Mouse (Mus musculus) forebrain, embryonic 13.5 days (tissue): ENCODE data around the gene Otx1. TPM values are rescaled to one million over a fixed set of nuclear protein-coding genes. Genes with fewer than 3 reads are reported as not detected.

Source experiments
- ATAC-seq: fragments of 200-750 bp; cut with Nextera tagmentation; 2 replicates; pipeline ENCODE4 v1.8.0; 2017
- H3K27ac ChIP-seq: fragments of 300-500 bp; sonication (generic); 2 replicates; pipeline ENCODE4 v1.5.1; 2015; ENCODE audit warnings: inconsistent platforms, mild to moderate bottlenecking, moderate library complexity
- H3K27me3 ChIP-seq: fragments of 300-500 bp; sonication (generic); 2 replicates; pipeline ENCODE4 v1.6.1; 2015; ENCODE audit warnings: mild to moderate bottlenecking, inconsistent platforms
- H3K36me3 ChIP-seq: fragments of 300-500 bp; sonication (generic); 2 replicates; pipeline ENCODE4 v1.6.1; 2015; ENCODE audit warnings: mild to moderate bottlenecking, inconsistent platforms; ENCODE audit not compliant: poor library complexity, severe bottlenecking
- H3K4me1 ChIP-seq: fragments of 300-500 bp; sonication (generic); 2 replicates; pipeline ENCODE4 v1.6.1; 2015; ENCODE audit warnings: inconsistent platforms
- H3K4me2 ChIP-seq: fragments of 300-500 bp; sonication (generic); 2 replicates; pipeline ENCODE4 v1.6.1; 2015; ENCODE audit warnings: inconsistent platforms, mild to moderate bottlenecking, moderate library complexity
- H3K4me3 ChIP-seq: fragments of 300-500 bp; sonication (generic); 2 replicates; pipeline ENCODE4 v1.5.1; 2015; ENCODE audit warnings: mild to moderate bottlenecking, inconsistent platforms
- H3K9ac ChIP-seq: fragments of 300-500 bp; sonication (generic); 2 replicates; pipeline ENCODE4 v1.6.1; 2015; ENCODE audit warnings: mild to moderate bottlenecking, inconsistent platforms
- H3K9me3 ChIP-seq: fragments of 300-500 bp; sonication (generic); replicated peaks from 2 replicates; pipeline ENCODE4 v1.6.1; 2016; ENCODE audit warnings: inconsistent platforms
- WGBS: fragments of 180-500 bp; shearing (Covaris S2); methylation state at CpG from one replicate; pipeline ENCODE4 v1.1.7; 2015; 5-methylcytosine and 5-hydroxymethylcytosine counted together
- polyA plus RNA-seq: library from polyadenylated mRNA; unstranded; fragments of >200 nt; fragmentation: Nextera tagmentation; extraction: Ambion mirVana; gene quantifications from 2 replicates; pipeline ENCODE4 v1.2.1, GENCODE M21; 2015

Otx1 gene
- polyA plus RNA-seq, 1 experiment from 2014 or later, result 20.0 TPM

- Histone ChIP-seq H3K27ac (peak overlapping the region; percentile 97), H3K4me3 (peak overlapping the region; percentile 75), H3K9ac (peak overlapping the region; percentile 84), H3K27me3 (peaks cover 44% of the 10 kb centered on the region), H3K36me3 (no peaks in the 10 kb centered on the region), H3K4me2 (peak overlapping the region; percentile 88), H3K9me3 (no peaks in the 10 kb centered on the region), H3K4me1 (peaks cover 64% of the 10 kb centered on the region)
- ATAC-seq, result no peak
- WGBS, result 7% methylated on average over 12 of the region's 12 CpGs
Observed at GRCm38 (mm10) chr11:22006471-22007087, 3.9 kb upstream of the Otx1 start.

- Histone ChIP-seq H3K36me3 (no peaks in the 10 kb centered on the region), H3K27ac (peak overlapping the region; percentile 98), H3K4me3 (peak overlapping the region; percentile 75), H3K4me1 (peaks cover 66% of the 10 kb centered on the region), H3K4me2 (peak overlapping the region; percentile 88), H3K9me3 (no peaks in the 10 kb centered on the region), H3K27me3 (peaks cover 45% of the 10 kb centered on the region), H3K9ac (peak overlapping the region; percentile 62)
- ATAC-seq, result no peak
- 2% methylated on average over 9 of the region's 9 CpGs for WGBS
Observed at GRCm38 (mm10) chr11:22005281-22005870, 2.7 kb upstream of the Otx1 start.

- Histone ChIP-seq H3K27me3 (peaks cover 53% of the 10 kb centered on the region), H3K9me3 (no peaks in the 10 kb centered on the region), H3K36me3 (no peaks in the 10 kb centered on the region), H3K27ac (peak overlapping the region; percentile 98), H3K9ac (peak overlapping the region; percentile 96), H3K4me1 (peaks cover 64% of the 10 kb centered on the region), H3K4me3 (peak overlapping the region; percentile 75), H3K4me2 (peak overlapping the region; percentile 88)
- WGBS, result 1% methylated on average over 18 of the region's 18 CpGs
- peak; percentile 38 for ATAC-seq
Observed at GRCm38 (mm10) chr11:22004331-22004841, 1.7 kb upstream of the Otx1 start.

GRCm38 (mm10) chr11:22003341-22003981, 764 bp upstream of the Otx1 start:
- Histone ChIP-seq H3K9me3 (no peaks in the 10 kb centered on the region), H3K27ac (peak overlapping the region; percentile 98), H3K4me1 (peaks cover 67% of the 10 kb centered on the region), H3K4me2 (peak overlapping the region; percentile 88), H3K36me3 (no peaks in the 10 kb centered on the region), H3K27me3 (peaks cover 62% of the 10 kb centered on the region), H3K9ac (peak overlapping the region; percentile 96), H3K4me3 (peak overlapping the region; percentile 75)
- WGBS, result under 1% methylated on average over 31 of the region's 31 CpGs
- ATAC-seq, result no peak

- Histone ChIP-seq H3K27me3 (peaks cover 64% of the 10 kb centered on the region), H3K4me1 (peaks cover 67% of the 10 kb centered on the region), H3K27ac (peak overlapping the region; percentile 98), H3K4me2 (peak overlapping the region; percentile 88), H3K9ac (peak overlapping the region; percentile 96), H3K4me3 (peak overlapping the region; percentile 75), H3K36me3 (no peaks in the 10 kb centered on the region), H3K9me3 (no peaks in the 10 kb centered on the region)
- no peak for ATAC-seq
- WGBS, result under 1% methylated on average over 32 of the region's 34 CpGs
Observed at GRCm38 (mm10) chr11:22002062-22002782, 475 bp downstream of the Otx1 start.

GRCm38 (mm10) chr11:22001321-22002061, 1.2 kb downstream of the Otx1 start:
- Histone ChIP-seq H3K9me3 (no peaks in the 10 kb centered on the region), H3K9ac (peak overlapping the region; percentile 96), H3K27ac (peak overlapping the region; percentile 98), H3K4me1 (peaks cover 67% of the 10 kb centered on the region), H3K4me3 (peak overlapping the region; percentile 75), H3K36me3 (peaks cover 3% of the 10 kb centered on the region; the same call in 1 of the 2 replicates), H3K4me2 (peak overlapping the region; percentile 88), H3K27me3 (peaks cover 62% of the 10 kb centered on the region)
- 0% methylated on average over 36 of the region's 59 CpGs for WGBS
- ATAC-seq, result peak; percentile 87

GRCm38 (mm10) chr11:22000316-22001076, 2.2 kb downstream of the Otx1 start:
- 1% methylated on average over 47 of the region's 48 CpGs for WGBS
- Histone ChIP-seq H3K27ac (peak overlapping the region; percentile 62), H3K27me3 (peaks cover 60% of the 10 kb centered on the region), H3K9ac (peak overlapping the region; percentile 96), H3K4me2 (peak overlapping the region; percentile 88), H3K36me3 (peaks cover 13% of the 10 kb centered on the region), H3K4me3 (peak overlapping the region; percentile 75), H3K9me3 (no peaks in the 10 kb centered on the region), H3K4me1 (peaks cover 75% of the 10 kb centered on the region)
- ATAC-seq, result no peak

- Histone ChIP-seq H3K4me1 (peaks cover 77% of the 10 kb centered on the region), H3K27me3 (peaks cover 57% of the 10 kb centered on the region), H3K4me3 (peak overlapping the region; percentile 75), H3K9ac (peak overlapping the region; percentile 96), H3K27ac (peak overlapping the region; percentile 62), H3K4me2 (peak overlapping the region; percentile 88), H3K36me3 (peaks cover 14% of the 10 kb centered on the region), H3K9me3 (no peaks in the 10 kb centered on the region)
- WGBS, result 6% methylated on average over 31 of the region's 31 CpGs
- no peak for ATAC-seq
Observed at GRCm38 (mm10) chr11:21999396-22000315, 3.0 kb downstream of the Otx1 start.

GRCm38 (mm10) chr11:21998141-21999047, 4.3 kb downstream of the Otx1 start:
- peak overlapping the region; percentile 70 for H3K27ac ChIP-seq
- H3K4me3 ChIP-seq, result peak overlapping the region; percentile 75
- no peaks in the 10 kb centered on the region for H3K9me3 ChIP-seq
- ATAC-seq, result no peak
- H3K9ac ChIP-seq, result peak overlapping the region; percentile 96
- peak overlapping the region; percentile 88 for H3K4me2 ChIP-seq
- WGBS, result 5% methylated on average over 32 of the region's 32 CpGs
- peaks cover 14% of the 10 kb centered on the region for H3K36me3 ChIP-seq
- peaks cover 78% of the 10 kb centered on the region for H3K4me1 ChIP-seq
- H3K27me3 ChIP-seq, result peaks cover 55% of the 10 kb centered on the region
